Mouse (Mus musculus) heart, embryonic 16.5 days (tissue): ENCODE results near the gene Ccdc138. TPM values are rescaled to one million over a fixed set of nuclear protein-coding genes. Genes with fewer than 3 reads are reported as not detected.

ENCODE experiments used
- ATAC-seq: fragments of 200-750 bp; cut with Nextera tagmentation; replicated peaks from 2 replicates; pipeline ENCODE4 v1.8.0; 2017; ENCODE audit warnings: moderate number of reproducible peaks; ENCODE audit not compliant: insufficient read depth, low FRiP score; ENCODE audit errors: extremely low read depth
- H3K27ac ChIP-seq: fragments of 300-500 bp; sonication (generic); 2 replicates; pipeline ENCODE4 v1.5.1; 2014; ENCODE audit warnings: mild to moderate bottlenecking, low read length, control low read depth, moderate library complexity
- H3K27me3 ChIP-seq: fragments of 300-500 bp; sonication (generic); 2 replicates; pipeline ENCODE4 v1.6.1; 2014; ENCODE audit warnings: low read length, mixed read lengths; ENCODE audit not compliant: control insufficient read depth, insufficient read depth
- H3K36me3 ChIP-seq: fragments of 300-500 bp; sonication (generic); 2 replicates; pipeline ENCODE4 v1.6.1; 2014; ENCODE audit not compliant: control insufficient read depth, insufficient read depth
- H3K4me1 ChIP-seq: fragments of 300-500 bp; sonication (generic); 2 replicates; pipeline ENCODE4 v1.6.1; 2014; ENCODE audit warnings: low read length, mixed read lengths; ENCODE audit not compliant: control insufficient read depth, insufficient read depth
- H3K4me2 ChIP-seq: fragments of 300-500 bp; sonication (generic); 2 replicates; pipeline ENCODE4 v1.6.1; 2014; ENCODE audit warnings: low read depth, mild to moderate bottlenecking, control low read depth, low read length
- H3K4me3 ChIP-seq: fragments of 300-500 bp; sonication (generic); 2 replicates; pipeline ENCODE4 v1.5.1; 2014; ENCODE audit warnings: mild to moderate bottlenecking, control low read depth, low read length
- H3K9ac ChIP-seq: fragments of 300-500 bp; sonication (generic); 2 replicates; pipeline ENCODE4 v1.6.1; 2014; ENCODE audit warnings: low read length, control low read depth
- H3K9me3 ChIP-seq: fragments of 300-500 bp; sonication (generic); replicated peaks from 2 replicates; pipeline ENCODE4 v1.6.1; 2016; ENCODE audit warnings: low read length; ENCODE audit not compliant: control insufficient read depth
- WGBS: fragments of 180-500 bp; shearing (Covaris S2); extraction: QIAGEN DNeasy Blood & Tissue Kit; methylation state at CpG from one replicate; pipeline ENCODE4 v1.1.7; 2014; 5-methylcytosine and 5-hydroxymethylcytosine counted together
- polyA plus RNA-seq: library from polyadenylated mRNA; unstranded; fragments of >200 nt; fragmentation: Nextera tagmentation; extraction: Ambion mirVana; gene quantifications from 2 replicates; pipeline ENCODE4 v1.2.1, GENCODE M21; 2015

Ccdc138 gene
- polyA plus RNA-seq, 1 experiment from 2014 or later: 7.2 TPM

GRCm38 (mm10) chr10:58600983-58601382 lies 103.2 kb downstream of the Ccdc138 start:
- Histone ChIP-seq H3K36me3 (no peaks in the 10 kb centered on the region), H3K27me3 (no peaks in the 10 kb centered on the region), H3K9me3 (no peaks in the 10 kb centered on the region), H3K4me2 (no peak overlapping the region), H3K4me3 (no peak overlapping the region), H3K4me1 (peaks cover 7% of the 10 kb centered on the region), H3K27ac (no peak overlapping the region), H3K9ac (no peak overlapping the region)
- WGBS: 44% methylated on average over 5 of the region's 5 CpGs
- no peak for ATAC-seq

GRCm38 (mm10) chr10:58601431-58601901 lies 103.7 kb downstream of the Ccdc138 start:
- Histone ChIP-seq H3K4me2 (no peak overlapping the region), H3K27me3 (no peaks in the 10 kb centered on the region), H3K4me3 (no peak overlapping the region), H3K4me1 (peaks cover 5% of the 10 kb centered on the region), H3K9me3 (no peaks in the 10 kb centered on the region), H3K9ac (no peak overlapping the region), H3K36me3 (no peaks in the 10 kb centered on the region), H3K27ac (no peak overlapping the region)
- WGBS: 58% methylated on average over 6 of the region's 6 CpGs
- ATAC-seq: no peak

GRCm38 (mm10) chr10:58601946-58602345 lies 104.2 kb downstream of the Ccdc138 start:
- peaks cover 5% of the 10 kb centered on the region for H3K4me1 ChIP-seq
- H3K9me3 ChIP-seq: no peaks in the 10 kb centered on the region

GRCm38 (mm10) chr10:58604779-58605178 lies 107.0 kb downstream of the Ccdc138 start:
- H3K27ac ChIP-seq: peak overlapping the region; percentile 32; the same call in 1 of the 2 replicates
- no peaks in the 10 kb centered on the region for H3K36me3 ChIP-seq
- no peaks in the 10 kb centered on the region for H3K9me3 ChIP-seq
- 32% methylated on average over 2 of the region's 2 CpGs for WGBS
- H3K27me3 ChIP-seq: no peaks in the 10 kb centered on the region
- ATAC-seq: peak; percentile 58
- H3K4me2 ChIP-seq: no peak overlapping the region
- H3K4me1 ChIP-seq: peaks cover 5% of the 10 kb centered on the region
- no peak overlapping the region for H3K4me3 ChIP-seq
- no peak overlapping the region for H3K9ac ChIP-seq

More at GRCm38 (mm10) chr10:58601946-58602345, 104.2 kb downstream of the Ccdc138 start:
- no peak for ATAC-seq
- Histone ChIP-seq H3K4me3 (no peak overlapping the region), H3K36me3 (no peaks in the 10 kb centered on the region), H3K27ac (no peak overlapping the region), H3K9ac (no peak overlapping the region), H3K27me3 (no peaks in the 10 kb centered on the region), H3K4me2 (no peak overlapping the region)
- 67% methylated on average over 7 of the region's 7 CpGs for WGBS

- WGBS: 86% methylated on average over 3 of the region's 3 CpGs
- H3K27me3 ChIP-seq: no peaks in the 10 kb centered on the region
Measured at GRCm38 (mm10) chr10:58606356-58606755, 108.6 kb downstream of the Ccdc138 start.

GRCm38 (mm10) chr10:58608858-58609257 lies 111.1 kb downstream of the Ccdc138 start:
- no peak overlapping the region for H3K4me2 ChIP-seq
- no peak overlapping the region for H3K9ac ChIP-seq
- peaks cover 5% of the 10 kb centered on the region for H3K4me1 ChIP-seq
- ATAC-seq: no peak
- WGBS: 64% methylated on average over 3 of the region's 3 CpGs
- H3K27me3 ChIP-seq: no peaks in the 10 kb centered on the region
- H3K27ac ChIP-seq: no peak overlapping the region
- H3K4me3 ChIP-seq: no peak overlapping the region
- H3K36me3 ChIP-seq: no peaks in the 10 kb centered on the region
- no peaks in the 10 kb centered on the region for H3K9me3 ChIP-seq

More at GRCm38 (mm10) chr10:58606356-58606755, 108.6 kb downstream of the Ccdc138 start:
- H3K4me2 ChIP-seq: no peak overlapping the region
- H3K4me3 ChIP-seq: no peak overlapping the region
- H3K9me3 ChIP-seq: no peaks in the 10 kb centered on the region
- peaks cover 5% of the 10 kb centered on the region for H3K4me1 ChIP-seq
- H3K36me3 ChIP-seq: no peaks in the 10 kb centered on the region
- H3K9ac ChIP-seq: no peak overlapping the region
- H3K27ac ChIP-seq: no peak overlapping the region
- no peak for ATAC-seq

GRCm38 (mm10) chr10:58610484-58611261 lies 112.9 kb downstream of the Ccdc138 start:
- Histone ChIP-seq H3K4me2 (no peak overlapping the region), H3K9ac (no peak overlapping the region), H3K9me3 (no peaks in the 10 kb centered on the region), H3K36me3 (no peaks in the 10 kb centered on the region), H3K4me3 (no peak overlapping the region), H3K27ac (no peak overlapping the region), H3K4me1 (no peaks in the 10 kb centered on the region), H3K27me3 (no peaks in the 10 kb centered on the region)
- ATAC-seq: no peak
- 72% methylated on average over 7 of the region's 7 CpGs for WGBS

- Histone ChIP-seq H3K9ac (no peak overlapping the region), H3K9me3 (no peaks in the 10 kb centered on the region), H3K4me1 (no peaks in the 10 kb centered on the region), H3K4me2 (no peak overlapping the region), H3K36me3 (no peaks in the 10 kb centered on the region), H3K27me3 (no peaks in the 10 kb centered on the region), H3K27ac (no peak overlapping the region), H3K4me3 (no peak overlapping the region)
- WGBS: 82% methylated on average over 6 of the region's 6 CpGs
- no peak for ATAC-seq
Measured at GRCm38 (mm10) chr10:58614601-58615000, 116.9 kb downstream of the Ccdc138 start.

GRCm38 (mm10) chr10:58616565-58616964 lies 118.8 kb downstream of the Ccdc138 start:
- no peaks in the 10 kb centered on the region for H3K27me3 ChIP-seq
- no peaks in the 10 kb centered on the region for H3K9me3 ChIP-seq
- H3K4me3 ChIP-seq: no peak overlapping the region
- no peak for ATAC-seq
- H3K4me2 ChIP-seq: no peak overlapping the region
- H3K9ac ChIP-seq: no peak overlapping the region
- 80% methylated on average over 5 of the region's 5 CpGs for WGBS
- no peak overlapping the region for H3K27ac ChIP-seq
- no peaks in the 10 kb centered on the region for H3K36me3 ChIP-seq
- H3K4me1 ChIP-seq: no peaks in the 10 kb centered on the region
